Mouse (Mus musculus) brown adipose tissue, adult 24 weeks (tissue): ENCODE measurements around the gene Tex36. TPM values are rescaled to one million over a fixed set of nuclear protein-coding genes. Genes with fewer than 3 reads are reported as not detected.

Experiments
- H3K27ac ChIP-seq: fragments of 200-500 bp; replicated peaks from 2 replicates; pipeline ENCODE4 v1.5.1; 2012; ENCODE audit warnings: low read depth, mild to moderate bottlenecking, low read length
- H3K4me1 ChIP-seq: fragments of 200-500 bp; 2 replicates; pipeline ENCODE4 v1.6.1; 2012; ENCODE audit warnings: low read length, mixed read lengths; ENCODE audit not compliant: control insufficient read depth, insufficient read depth, insufficient read length
- H3K4me3 ChIP-seq: fragments of 200-500 bp; 2 replicates; pipeline ENCODE4 v1.5.1; 2012; ENCODE audit warnings: low read depth, mild to moderate bottlenecking, low read length, moderate library complexity; ENCODE audit not compliant: insufficient read depth
- polyA plus RNA-seq: library from polyadenylated mRNA; stranded (reverse); fragments of >200 nt; gene quantifications from 2 replicates; pipeline ENCODE4 v1.2.4, GENCODE M21; 2012; ENCODE audit not compliant: missing spikeins, insufficient read depth, insufficient read length

Tex36 gene
- not detected in 2 replicates for polyA plus RNA-seq

GRCm38 (mm10) chr7:133602058-133602457, at the start of gene Tex36:
Tex36 (minus strand) TSS chr7:133602158.
- no peak within 1 kb of the TSS for H3K4me3 ChIP-seq
- no peak within 1 kb of the TSS for H3K27ac ChIP-seq
- H3K4me1 ChIP-seq, result no peaks in the 10 kb centered on the region

DNA sequence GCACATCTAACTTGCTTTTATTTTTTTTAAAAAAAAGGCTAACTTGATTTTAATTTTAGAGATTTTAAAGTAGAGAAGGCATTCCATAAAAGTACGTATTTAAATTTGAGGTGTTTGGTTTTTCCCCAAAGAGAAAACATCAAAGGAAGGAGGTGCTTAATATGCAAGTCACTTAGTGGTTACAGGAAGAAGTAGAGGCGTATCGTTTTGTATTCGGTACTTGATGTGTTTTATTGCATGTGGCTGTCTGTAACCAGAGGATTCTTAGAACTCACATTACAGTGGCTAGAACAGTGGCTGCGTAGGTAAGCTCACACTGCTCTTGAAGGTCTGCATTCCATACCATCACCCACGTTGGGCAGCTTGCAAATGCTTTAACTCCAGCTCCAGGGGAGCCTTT, 43.8 kb upstream of the Tex36 start:
- H3K27ac ChIP-seq, result no peak overlapping the region
- H3K4me1 ChIP-seq, result no peaks in the 10 kb centered on the region
- no peak overlapping the region for H3K4me3 ChIP-seq

GRCm38 (mm10) chr7:133638821-133639220, 36.9 kb upstream of the Tex36 start:
- no peak overlapping the region for H3K27ac ChIP-seq
- H3K4me3 ChIP-seq, result peak overlapping the region; percentile 20; the same call in 1 of the 2 replicates

DNA sequence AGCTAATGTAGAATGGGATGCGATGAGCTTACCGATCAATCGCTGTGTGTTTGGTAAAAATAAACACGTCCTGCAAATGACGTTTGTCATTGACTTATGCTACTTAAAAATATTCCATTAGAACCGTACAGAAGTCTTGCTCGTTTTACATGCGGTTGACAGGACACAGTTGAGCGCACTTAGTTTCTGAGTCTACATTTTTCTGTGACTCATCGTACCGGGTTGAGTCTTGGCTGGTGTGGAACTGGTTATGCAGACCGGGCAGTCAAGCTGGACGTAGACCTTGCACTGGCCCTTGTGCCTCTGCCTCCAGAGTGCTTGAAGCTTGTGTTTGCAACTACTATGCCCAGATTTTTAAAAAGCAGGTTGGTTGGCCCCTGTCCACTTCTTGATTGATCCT, 36.3 kb upstream of the Tex36 start:
- Histone ChIP-seq H3K4me3 (peak overlapping the region; percentile 82), H3K4me1 (peaks cover 2% of the 10 kb centered on the region; the same call in 1 of the 2 replicates), H3K27ac (no peak overlapping the region)

More at GRCm38 (mm10) chr7:133638821-133639220, 36.9 kb upstream of the Tex36 start:
- H3K4me1 ChIP-seq, result peaks cover 2% of the 10 kb centered on the region; the same call in 1 of the 2 replicates

DNA sequence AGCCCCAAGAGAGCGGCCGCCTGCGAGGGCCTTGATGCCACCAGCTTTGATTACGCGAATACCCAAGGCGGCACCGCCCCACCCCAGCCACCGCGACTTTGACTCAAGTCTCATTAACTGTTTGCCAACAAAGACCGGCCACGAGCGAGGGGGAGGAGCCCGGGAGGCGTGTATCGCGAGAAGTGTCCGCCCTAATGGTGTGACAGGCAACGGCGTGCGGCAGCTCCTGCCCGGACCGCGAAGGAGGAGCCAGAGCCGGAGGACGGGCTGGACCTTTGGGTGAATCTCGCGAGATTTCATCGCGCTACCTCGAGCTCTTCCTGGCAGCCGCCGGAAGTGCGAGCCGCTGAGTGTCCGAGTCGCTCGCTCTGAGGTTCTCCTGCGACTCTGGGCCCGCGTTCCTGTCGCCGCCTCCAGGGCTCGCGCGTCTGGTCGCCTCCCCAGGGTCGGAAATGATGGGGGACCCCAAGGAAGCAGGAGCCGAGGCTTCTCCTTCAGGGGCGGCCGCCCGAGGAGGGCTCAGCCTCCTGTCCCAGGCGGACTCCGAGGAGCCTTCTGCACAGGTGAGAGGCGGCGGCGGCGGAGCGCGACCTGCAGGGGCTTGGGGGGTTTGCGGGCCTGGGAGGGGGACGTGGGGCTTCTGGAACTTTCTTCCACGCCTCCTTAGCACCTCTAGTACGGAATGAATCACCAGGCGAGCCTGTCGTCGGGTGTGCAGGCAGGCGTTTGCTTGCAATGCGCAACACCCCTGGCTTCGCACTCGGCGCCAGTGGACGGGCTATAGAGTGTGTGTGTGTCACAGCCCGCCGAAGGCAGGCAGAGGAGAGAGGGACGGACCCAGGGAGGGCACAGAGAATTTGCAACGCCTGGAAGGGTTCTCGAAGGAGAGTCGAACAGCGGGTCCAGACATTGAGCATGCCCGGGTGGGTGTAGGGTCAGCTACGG, 35.7 kb upstream of the Tex36 start, which contains the start of gene Edrf1:
Gene Edrf1 (plus strand): TSS at position 183 of the 945 bp plus-strand sequence.
- Histone ChIP-seq H3K27ac (peak within 1 kb of the TSS; percentile 63), H3K4me3 (peak within 1 kb of the TSS; percentile 82), H3K4me1 (peaks cover 2% of the 10 kb centered on the region; the same call in 1 of the 2 replicates)

GRCm38 (mm10) chr7:133636738-133637352, 34.9 kb upstream of the Tex36 start:
- H3K4me1 ChIP-seq, result peaks cover 2% of the 10 kb centered on the region; the same call in 1 of the 2 replicates
- H3K27ac ChIP-seq, result peak overlapping the region; percentile 63
- peak overlapping the region; percentile 66 for H3K4me3 ChIP-seq

- no peak overlapping the region for H3K27ac ChIP-seq
- no peak overlapping the region for H3K4me3 ChIP-seq
- peaks cover 2% of the 10 kb centered on the region; the same call in 1 of the 2 replicates for H3K4me1 ChIP-seq
These were observed 33.1 kb upstream of the Tex36 start for GRCm38 (mm10) chr7:133634932-133635650.

GRCm38 (mm10) chr7:133632476-133632875, 30.5 kb upstream of the Tex36 start:
- Histone ChIP-seq H3K4me3 (no peak overlapping the region), H3K27ac (no peak overlapping the region), H3K4me1 (no peaks in the 10 kb centered on the region)

GRCm38 (mm10) chr7:133630821-133631220, 28.9 kb upstream of the Tex36 start:
- no peaks in the 10 kb centered on the region for H3K4me1 ChIP-seq
- no peak overlapping the region for H3K27ac ChIP-seq
- H3K4me3 ChIP-seq, result no peak overlapping the region

- Histone ChIP-seq H3K27ac (no peak overlapping the region), H3K4me1 (no peaks in the 10 kb centered on the region), H3K4me3 (no peak overlapping the region)
These were observed 25.4 kb upstream of the Tex36 start for GRCm38 (mm10) chr7:133627184-133627936.

DNA sequence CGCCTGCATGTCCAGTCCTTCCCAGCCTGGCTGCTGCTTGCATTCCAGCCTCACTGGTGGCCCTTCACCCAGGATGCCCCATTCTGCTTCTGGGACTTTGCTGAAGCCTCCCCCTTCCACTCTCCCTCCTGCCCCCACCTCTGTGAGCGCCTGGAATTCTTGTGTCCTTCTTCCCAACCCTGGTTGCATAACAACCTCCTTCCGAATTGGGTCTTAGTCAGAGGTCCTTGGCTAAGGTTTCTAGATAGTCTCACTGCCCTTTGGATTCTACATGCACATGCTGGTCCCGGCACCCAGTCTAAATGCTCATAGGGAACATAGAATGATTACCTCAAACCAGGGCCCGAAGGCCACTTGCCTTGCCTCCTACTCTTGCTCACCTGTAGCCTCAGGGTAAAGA, 21.3 kb upstream of the Tex36 start:
- Histone ChIP-seq H3K4me3 (no peak overlapping the region), H3K27ac (no peak overlapping the region), H3K4me1 (no peaks in the 10 kb centered on the region)

DNA sequence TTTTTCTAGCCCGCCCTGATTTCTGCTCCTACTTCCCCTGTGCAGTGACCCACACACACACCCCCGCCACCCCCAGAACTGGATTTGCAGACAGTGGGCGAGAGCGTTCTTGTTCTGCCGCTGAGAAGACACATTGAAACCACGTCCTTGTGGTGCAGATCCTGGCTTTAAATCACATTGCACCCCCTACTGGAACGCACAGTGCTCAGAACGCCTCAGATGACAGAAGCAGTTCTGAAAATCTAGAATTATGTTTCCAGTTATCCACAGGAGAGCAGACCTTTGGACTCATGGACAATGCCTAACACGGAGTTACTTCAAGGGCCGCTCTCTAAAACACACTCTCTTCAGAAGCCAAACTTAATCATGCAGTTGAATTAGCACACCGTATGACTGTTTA, 18.8 kb upstream of the Tex36 start:
- no peaks in the 10 kb centered on the region for H3K4me1 ChIP-seq
- no peak overlapping the region for H3K4me3 ChIP-seq
- H3K27ac ChIP-seq, result no peak overlapping the region

DNA sequence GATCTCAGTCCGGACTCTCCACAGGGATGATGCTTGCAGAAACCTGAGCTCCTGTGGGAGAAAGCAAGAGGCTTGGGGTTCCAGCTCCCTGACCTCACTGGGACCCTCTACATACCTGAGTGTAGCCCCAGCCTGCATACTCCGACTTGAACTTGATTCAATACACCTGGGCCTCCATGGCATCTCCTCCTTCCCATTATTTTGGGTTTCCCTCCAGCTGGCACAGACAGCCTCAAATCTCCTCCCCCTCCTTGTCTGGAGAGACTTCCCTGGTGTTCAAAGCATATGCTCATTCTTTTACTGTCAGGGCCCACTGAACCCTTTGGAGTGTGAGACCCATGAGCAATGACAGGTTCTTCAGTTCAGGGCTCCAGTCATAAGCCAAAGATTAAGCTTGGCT, 11.0 kb upstream of the Tex36 start:
- Histone ChIP-seq H3K27ac (no peak overlapping the region), H3K4me1 (no peaks in the 10 kb centered on the region), H3K4me3 (no peak overlapping the region)

- H3K4me1 ChIP-seq, result no peaks in the 10 kb centered on the region
- no peak overlapping the region for H3K4me3 ChIP-seq
- no peak overlapping the region for H3K27ac ChIP-seq
These were observed 7.6 kb upstream of the Tex36 start for GRCm38 (mm10) chr7:133609585-133609984.
